Mouse (Mus musculus) Patski (cell line): ENCODE measurements around the gene Map4. TPM values are rescaled to one million over a fixed set of nuclear protein-coding genes. Genes with fewer than 3 reads are reported as not detected.
"Not testable (repeated sequence)": the region's sequence is repeated elsewhere in the genome, so short reads cannot be mapped to it uniquely, and the experiment has no call there.

Source experiments
- ATAC-seq: fragments of 100-300 bp; one replicate; pipeline ENCODE4 v1.8.0; 2021
- CTCF ChIA-PET: fragments of 350-600 bp; sonication (Branson Sonifier 250); formaldehyde crosslinking; loops from one replicate; lab custom pipeline; 2022; ENCODE audit warnings: inconsistent platforms; lab: Charles Lee
- POLR2A ChIA-PET: fragments of 350-600 bp; sonication (Branson Sonifier 250); formaldehyde crosslinking; loops from one replicate; lab custom pipeline; 2022; ENCODE audit warnings: antibody characterized with exemption, inconsistent platforms; lab: Charles Lee
- DNase-seq: peaks from one replicate; pipeline ENCODE4 v3.0.0-alpha.2; 2011; ENCODE audit warnings: low read depth, low spot score
- H3K27me3 ChIP-seq: fragments of 371-371 bp; one replicate; pipeline ENCODE4 v1.5.1; 2021
- CTCF ChIP-seq: fragments of 100-300 bp; IDR thresholded peaks from one replicate; pipeline ENCODE4 v1.5.1; 2021
- in situ Hi-C: fragments of 300-500 bp; cut with MboI; formaldehyde crosslinking; loops from 3 replicates; pipeline ENCODE4 v1.11.1; 2018; ENCODE audit warnings: low pct_unique_long_range_greater_than_20kb, mixed read lengths
- polyA plus RNA-seq: library from polyadenylated mRNA; unstranded; gene quantifications from one replicate; pipeline ENCODE4 v1.2.3, GENCODE M21; 2021

The Map4 gene
- polyA plus RNA-seq, 1 experiment from 2014 or later: 143 TPM

GRCm38 (mm10) chr9:109949801-109950200 is 18.5 kb downstream of the Map4 start:
- ATAC-seq (no peak), DNase-seq (no peak)
- H3K27me3 ChIP-seq: no peaks in the 10 kb centered on the region
- CTCF ChIA-PET: interaction anchor here (1.2 kb wide), 1 partner anchor 57 kb away, joined by 3 read pairs; no protein-coding TSS in a partner anchor
- POLR2A ChIA-PET: no interaction called here
- in situ Hi-C loops: no loop called here
- no peak for TF ChIP-seq CTCF

GRCm38 (mm10) chr9:109953538-109953937 is 22.3 kb downstream of the Map4 start:
- no peak for DNase-seq
- ATAC-seq: no peak
- ChIA-PET POLR2A (no interaction called here), CTCF (no interaction called here)
- in situ Hi-C loops: no loop called here
- no peak for TF ChIP-seq CTCF
- H3K27me3 ChIP-seq: no peaks in the 10 kb centered on the region

- ATAC-seq (no peak), DNase-seq (no peak)
- H3K27me3 ChIP-seq: no peaks in the 10 kb centered on the region
- CTCF ChIA-PET: no interaction called here
- TF ChIP-seq CTCF: no peak
- POLR2A ChIA-PET: interaction anchor here (0.7 kb wide), 2 partner anchors 22 to 43 kb away, joined by 3 to 4 read pairs; no protein-coding TSS in a partner anchor
- in situ Hi-C loops: no loop called here
These were observed 23.4 kb downstream of the Map4 start for GRCm38 (mm10) chr9:109954631-109955030.

- ChIA-PET CTCF (interaction anchor here (1.1 to 1.3 kb wide), 2 partner anchors 9 to 16 kb away, joined by 3 to 4 read pairs; no protein-coding TSS in a partner anchor), POLR2A (interaction anchor here (0.6 kb wide), 1 partner anchor 339 kb away, joined by 3 read pairs; no protein-coding TSS in a partner anchor)
- DNase-seq (no peak), ATAC-seq (no peak)
- no peak for TF ChIP-seq CTCF
- in situ Hi-C loops: no loop called here
- H3K27me3 ChIP-seq: no peaks in the 10 kb centered on the region
These were observed 28.3 kb downstream of the Map4 start for GRCm38 (mm10) chr9:109959456-109960150.

GRCm38 (mm10) chr9:109960593-109960992 is 29.3 kb downstream of the Map4 start:
- ChIA-PET POLR2A (no interaction called here), CTCF (no interaction called here)
- DNase-seq: no peak
- in situ Hi-C loops: no loop called here
- H3K27me3 ChIP-seq: no peaks in the 10 kb centered on the region
- no peak for TF ChIP-seq CTCF
- no peak for ATAC-seq

GRCm38 (mm10) chr9:109964761-109965160 is 33.5 kb downstream of the Map4 start:
- TF ChIP-seq CTCF: no peak
- CTCF ChIA-PET: interaction anchor here (1.9 kb wide), 1 partner anchor 12 kb away, joined by 4 read pairs; no protein-coding TSS in a partner anchor
- no peaks in the 10 kb centered on the region for H3K27me3 ChIP-seq
- ATAC-seq (no peak), DNase-seq (no peak)
- POLR2A ChIA-PET: no interaction called here
- in situ Hi-C loops: no loop called here

GRCm38 (mm10) chr9:109968351-109969116 is 37.3 kb downstream of the Map4 start:
- in situ Hi-C loops: no loop called here
- CTCF ChIA-PET: interaction anchor here (0.7 to 0.8 kb wide), 2 partner anchors 9 to 104 kb away, joined by 3 read pairs; no protein-coding TSS in a partner anchor
- no peaks in the 10 kb centered on the region for H3K27me3 ChIP-seq
- POLR2A ChIA-PET: no interaction called here
- DNase-seq: no peak
- TF ChIP-seq CTCF: no peak
- ATAC-seq: no peak

GRCm38 (mm10) chr9:109969181-109969580 is 37.9 kb downstream of the Map4 start:
- ChIA-PET POLR2A (no interaction called here), CTCF (interaction anchor here (0.8 kb wide), 1 partner anchor 10 kb away, joined by 3 read pairs; no protein-coding TSS in a partner anchor)
- H3K27me3 ChIP-seq: no peaks in the 10 kb centered on the region
- in situ Hi-C loops: no loop called here
- ATAC-seq (no peak), DNase-seq (no peak)
- no peak for TF ChIP-seq CTCF

- ChIA-PET CTCF (no interaction called here), POLR2A (no interaction called here)
- in situ Hi-C loops: no loop called here
- DNase-seq (no peak), ATAC-seq (no peak)
- H3K27me3 ChIP-seq: no peaks in the 10 kb centered on the region
- no peak for TF ChIP-seq CTCF
These were observed 38.6 kb downstream of the Map4 start for GRCm38 (mm10) chr9:109969792-109970336.

GRCm38 (mm10) chr9:109971711-109972110 is 40.5 kb downstream of the Map4 start:
- H3K27me3 ChIP-seq, DNase-seq, in situ Hi-C loops, POLR2A ChIA-PET, ATAC-seq: not testable (repeated sequence)
- CTCF ChIA-PET: interaction anchor here (1.1 kb wide), 1 partner anchor 14 kb away, joined by 3 read pairs; no protein-coding TSS in a partner anchor
